Mouse (Mus musculus): Measurements from ENCODE around the gene Hoxb7. TPM values are rescaled to one million over a fixed set of nuclear protein-coding genes. Genes with fewer than 3 reads are reported as not detected.
A peak's percentile ranks its signal among the peaks of the same experiment; 100 is the strongest.

Hoxb7 gene
- polyA plus RNA-seq, 1 experiment from 2014 or later = 65.9 TPM

GRCm38 (mm10) chr11:96272024-96272921, 14.2 kb upstream of the Hoxb7 start:
- Histone ChIP-seq H3K27ac (ENCODE audit: low read depth, low read length) (peak overlapping the region; percentile 100), H3K9me3 (ENCODE audit: control insufficient read depth, low read length) (no peaks in the 10 kb centered on the region), H3K4me3 (ENCODE audit: low read depth, low read length) (peak overlapping the region; percentile 96), H3K4me1 (ENCODE audit: control insufficient read depth, insufficient read depth, low read length) (peaks cover 34% of the 10 kb centered on the region), H3K9ac (ENCODE audit: low read length) (peak overlapping the region; percentile 100), H3K36me3 (ENCODE audit: control insufficient read depth, insufficient read depth, low read length) (no peaks in the 10 kb centered on the region), H3K4me2 (ENCODE audit: low read depth) (peak overlapping the region; percentile 100), H3K27me3 (ENCODE audit: control insufficient read depth, insufficient read depth, low read length) (peaks cover 2% of the 10 kb centered on the region)
- ATAC-seq (ENCODE audit: insufficient read depth, low FRiP score, low TSS enrichment) = 0 out of 2 replicates have a peak, but pooled peaks have one; percentile 16
- WGBS = under 1% methylated on average over 48 of the region's 58 CpGs
- peak; percentile 55 for DNase-seq (ENCODE audit: low spot score)

- Histone ChIP-seq H3K36me3 (ENCODE audit: control insufficient read depth, insufficient read depth, low read length) (no peaks in the 10 kb centered on the region), H3K4me2 (ENCODE audit: low read depth) (peak overlapping the region; percentile 100), H3K4me1 (ENCODE audit: control insufficient read depth, insufficient read depth, low read length) (peaks cover 21% of the 10 kb centered on the region), H3K4me3 (ENCODE audit: low read depth, low read length) (peak overlapping the region; percentile 96), H3K9me3 (ENCODE audit: control insufficient read depth, low read length) (no peaks in the 10 kb centered on the region), H3K27ac (ENCODE audit: low read depth, low read length) (peak overlapping the region; percentile 100), H3K9ac (ENCODE audit: low read length) (peak overlapping the region; percentile 100), H3K27me3 (ENCODE audit: control insufficient read depth, insufficient read depth, low read length) (peaks cover 2% of the 10 kb centered on the region)
- 11% methylated on average over 10 of the region's 10 CpGs for WGBS
- no peak for DNase-seq (ENCODE audit: low spot score)
- ATAC-seq (ENCODE audit: insufficient read depth, low FRiP score, low TSS enrichment) = no peak
Observed at GRCm38 (mm10) chr11:96274428-96274827, 12.0 kb upstream of the Hoxb7 start.

- DNase-seq (ENCODE audit: low spot score) (no peak), ATAC-seq (ENCODE audit: insufficient read depth, low FRiP score, low TSS enrichment) (no peak)
- peak overlapping the region; percentile 100 for H3K4me2 ChIP-seq (ENCODE audit: low read depth)
- H3K36me3 ChIP-seq (ENCODE audit: control insufficient read depth, insufficient read depth, low read length) = no peaks in the 10 kb centered on the region
- peak overlapping the region; percentile 96 for H3K4me3 ChIP-seq (ENCODE audit: low read depth, low read length)
- peak overlapping the region; percentile 100 for H3K27ac ChIP-seq (ENCODE audit: low read depth, low read length)
- no peaks in the 10 kb centered on the region for H3K9me3 ChIP-seq (ENCODE audit: control insufficient read depth, low read length)
- H3K9ac ChIP-seq (ENCODE audit: low read length) = peak overlapping the region; percentile 100
- 8% methylated on average over 4 of the region's 4 CpGs for WGBS
- H3K4me1 ChIP-seq (ENCODE audit: control insufficient read depth, insufficient read depth, low read length) = peaks cover 20% of the 10 kb centered on the region
- peaks cover 2% of the 10 kb centered on the region for H3K27me3 ChIP-seq (ENCODE audit: control insufficient read depth, insufficient read depth, low read length)
Observed at GRCm38 (mm10) chr11:96275896-96276295, 10.5 kb upstream of the Hoxb7 start.

- Histone ChIP-seq H3K4me2 (ENCODE audit: low read depth) (peak overlapping the region; percentile 100), H3K36me3 (ENCODE audit: control insufficient read depth, insufficient read depth, low read length) (no peaks in the 10 kb centered on the region), H3K27ac (ENCODE audit: low read depth, low read length) (peak overlapping the region; percentile 100), H3K4me3 (ENCODE audit: low read depth, low read length) (peak overlapping the region; percentile 96), H3K9ac (ENCODE audit: low read length) (peak overlapping the region; percentile 100), H3K9me3 (ENCODE audit: control insufficient read depth, low read length) (no peaks in the 10 kb centered on the region), H3K4me1 (ENCODE audit: control insufficient read depth, insufficient read depth, low read length) (peaks cover 23% of the 10 kb centered on the region), H3K27me3 (ENCODE audit: control insufficient read depth, insufficient read depth, low read length) (peaks cover 5% of the 10 kb centered on the region; the same call in 1 of the 2 replicates)
- DNase-seq (ENCODE audit: low spot score) (no peak), ATAC-seq (ENCODE audit: insufficient read depth, low FRiP score, low TSS enrichment) (no peak)
- 1% methylated on average over 35 of the region's 35 CpGs for WGBS
Observed at GRCm38 (mm10) chr11:96277151-96278044, 9.0 kb upstream of the Hoxb7 start.

- peaks cover 5% of the 10 kb centered on the region; the same call in 1 of the 2 replicates for H3K27me3 ChIP-seq (ENCODE audit: control insufficient read depth, insufficient read depth, low read length)
- WGBS = 3% methylated on average over 14 of the region's 14 CpGs
- H3K9ac ChIP-seq (ENCODE audit: low read length) = peak overlapping the region; percentile 100
- H3K4me2 ChIP-seq (ENCODE audit: low read depth) = peak overlapping the region; percentile 100
- peak overlapping the region; percentile 100 for H3K27ac ChIP-seq (ENCODE audit: low read depth, low read length)
- H3K36me3 ChIP-seq (ENCODE audit: control insufficient read depth, insufficient read depth, low read length) = no peaks in the 10 kb centered on the region
- H3K9me3 ChIP-seq (ENCODE audit: control insufficient read depth, low read length) = no peaks in the 10 kb centered on the region
- no peak for ATAC-seq (ENCODE audit: insufficient read depth, low FRiP score, low TSS enrichment)
- DNase-seq (ENCODE audit: low spot score) = no peak
- H3K4me1 ChIP-seq (ENCODE audit: control insufficient read depth, insufficient read depth, low read length) = peaks cover 23% of the 10 kb centered on the region
- peak overlapping the region; percentile 96 for H3K4me3 ChIP-seq (ENCODE audit: low read depth, low read length)
Observed at GRCm38 (mm10) chr11:96278324-96278723, 8.1 kb upstream of the Hoxb7 start.

- Histone ChIP-seq H3K4me2 (ENCODE audit: low read depth) (peak overlapping the region; percentile 100), H3K4me3 (ENCODE audit: low read depth, low read length) (peak overlapping the region; percentile 96), H3K9me3 (ENCODE audit: control insufficient read depth, low read length) (no peaks in the 10 kb centered on the region), H3K4me1 (ENCODE audit: control insufficient read depth, insufficient read depth, low read length) (peaks cover 23% of the 10 kb centered on the region), H3K36me3 (ENCODE audit: control insufficient read depth, insufficient read depth, low read length) (no peaks in the 10 kb centered on the region), H3K27me3 (ENCODE audit: control insufficient read depth, insufficient read depth, low read length) (peaks cover 5% of the 10 kb centered on the region; the same call in 1 of the 2 replicates), H3K9ac (ENCODE audit: low read length) (peak overlapping the region; percentile 100), H3K27ac (ENCODE audit: low read depth, low read length) (peak overlapping the region; percentile 100)
- under 1% methylated on average over 9 of the region's 9 CpGs for WGBS
- DNase-seq (ENCODE audit: low spot score) (peak; percentile 89), ATAC-seq (ENCODE audit: insufficient read depth, low FRiP score, low TSS enrichment) (peak; percentile 56; the same call in 1 of the 2 replicates)
Observed at GRCm38 (mm10) chr11:96278773-96279172, 7.7 kb upstream of the Hoxb7 start.

- Histone ChIP-seq H3K4me2 (ENCODE audit: low read depth) (peak overlapping the region; percentile 100), H3K9me3 (ENCODE audit: control insufficient read depth, low read length) (no peaks in the 10 kb centered on the region), H3K4me1 (ENCODE audit: control insufficient read depth, insufficient read depth, low read length) (peaks cover 23% of the 10 kb centered on the region), H3K4me3 (ENCODE audit: low read depth, low read length) (peak overlapping the region; percentile 96), H3K9ac (ENCODE audit: low read length) (peak overlapping the region; percentile 100), H3K36me3 (ENCODE audit: control insufficient read depth, insufficient read depth, low read length) (no peaks in the 10 kb centered on the region), H3K27me3 (ENCODE audit: control insufficient read depth, insufficient read depth, low read length) (peaks cover 5% of the 10 kb centered on the region; the same call in 1 of the 2 replicates), H3K27ac (ENCODE audit: low read depth, low read length) (peak overlapping the region; percentile 100)
- DNase-seq (ENCODE audit: low spot score) = no peak
- no peak for ATAC-seq (ENCODE audit: insufficient read depth, low FRiP score, low TSS enrichment)
- WGBS = 2% methylated on average over 28 of the region's 31 CpGs
Observed at GRCm38 (mm10) chr11:96279421-96280233, 6.8 kb upstream of the Hoxb7 start.
